Mouse (Mus musculus) heart, adult 2 months (tissue): ENCODE measurements around the gene Gm10775.

ENCODE experiments used
- EP300 ChIP-seq: fragments of 200-500 bp; IDR thresholded peaks from 2 replicates; pipeline ENCODE4 v1.6.1; 2011; ENCODE audit warnings: low read depth, low read length, control low read depth; ENCODE audit not compliant: insufficient read depth
- POLR2A ChIP-seq: fragments of 200-500 bp; IDR thresholded peaks from 2 replicates; pipeline ENCODE4 v1.6.1; 2011; ENCODE audit warnings: mild to moderate bottlenecking, low read depth, low read length, control low read depth; ENCODE audit not compliant: insufficient read depth

- TF ChIP-seq POLR2A: no peak
- no peak for TF ChIP-seq EP300
These were observed 32.7 kb upstream of the Gm10775 start for GRCm38 (mm10) chr13:65226657-65227056.
